Mouse (Mus musculus) spleen, adult 2 months (tissue): Measurements from ENCODE around the gene Dnah14. TPM values are rescaled to one million over a fixed set of nuclear protein-coding genes. Genes with fewer than 3 reads are reported as not detected.
A peak's percentile ranks its signal among the peaks of the same experiment; 100 is the strongest.

ENCODE experiments used
- DNase-seq, 2 experiments: peaks; one replicate each; pipeline versions ENCODE4 v3.0.0 to v3.0.0-alpha.2; 2012 to 2021; ENCODE audit warnings: low spot score in 2 of 2, low read depth in 1 of 2
- H3K27ac ChIP-seq: fragments of 200-500 bp; 2 replicates; pipeline ENCODE4 v1.5.1; 2012; ENCODE audit warnings: low read length, inconsistent platforms; ENCODE audit not compliant: insufficient read depth
- H3K27me3 ChIP-seq: fragments of 200-500 bp; 2 replicates; pipeline ENCODE4 v1.6.1; 2012; ENCODE audit warnings: mild to moderate bottlenecking, moderate library complexity, low read length, inconsistent platforms; ENCODE audit not compliant: control insufficient read depth, insufficient read depth
- H3K36me3 ChIP-seq: fragments of 200-500 bp; 2 replicates; pipeline ENCODE4 v1.6.1; 2012; ENCODE audit warnings: mild to moderate bottlenecking, low read length, inconsistent platforms; ENCODE audit not compliant: control insufficient read depth, insufficient read depth
- H3K4me1 ChIP-seq: fragments of 200-500 bp; 2 replicates; pipeline ENCODE4 v1.6.1; 2011; ENCODE audit warnings: inconsistent platforms; ENCODE audit not compliant: control insufficient read depth, insufficient read depth, insufficient read length
- H3K4me3 ChIP-seq: fragments of 200-500 bp; 2 replicates; pipeline ENCODE4 v1.5.1; 2011; ENCODE audit warnings: mild to moderate bottlenecking, inconsistent platforms; ENCODE audit not compliant: insufficient read depth, insufficient read length; ENCODE audit errors: extremely low read depth
- CTCF ChIP-seq: fragments of 200-500 bp; IDR thresholded peaks from 2 replicates; pipeline ENCODE4 v1.5.1; 2011; ENCODE audit warnings: mild to moderate bottlenecking, inconsistent platforms; ENCODE audit not compliant: insufficient read depth, insufficient read length, insufficient replicate concordance; ENCODE audit errors: extremely low read depth
- POLR2A ChIP-seq: fragments of 200-500 bp; IDR thresholded peaks from 2 replicates; pipeline ENCODE4 v1.6.1; 2011; ENCODE audit warnings: low read depth, low read length, inconsistent platforms
- WGBS: fragments of 180-500 bp; shearing (Covaris S2); methylation state at CpG from one replicate; pipeline ENCODE4 v1.1.7; 2018; 5-methylcytosine and 5-hydroxymethylcytosine counted together
- polyA plus RNA-seq: library from polyadenylated mRNA; depleted of rRNA; stranded (reverse); fragments of >200 nt; gene quantifications from 2 replicates; pipeline ENCODE4 v1.2.3, GENCODE M21; 2012

Gene Dnah14
- polyA plus RNA-seq, 1 experiment, result not detected

- Histone ChIP-seq H3K4me3 (no peak overlapping the region), H3K27me3 (no peaks in the 10 kb centered on the region), H3K4me1 (no peaks in the 10 kb centered on the region), H3K36me3 (peaks cover 48% of the 10 kb centered on the region), H3K27ac (no peak overlapping the region)
- 96% methylated on average over 7 of the region's 7 CpGs for WGBS
- DNase-seq, result no peak
- TF ChIP-seq POLR2A, result no peak
- TF ChIP-seq CTCF, result no peak
Observed at GRCm38 (mm10) chr1:181826716-181827115, 250.4 kb downstream of the Dnah14 start.

DNA sequence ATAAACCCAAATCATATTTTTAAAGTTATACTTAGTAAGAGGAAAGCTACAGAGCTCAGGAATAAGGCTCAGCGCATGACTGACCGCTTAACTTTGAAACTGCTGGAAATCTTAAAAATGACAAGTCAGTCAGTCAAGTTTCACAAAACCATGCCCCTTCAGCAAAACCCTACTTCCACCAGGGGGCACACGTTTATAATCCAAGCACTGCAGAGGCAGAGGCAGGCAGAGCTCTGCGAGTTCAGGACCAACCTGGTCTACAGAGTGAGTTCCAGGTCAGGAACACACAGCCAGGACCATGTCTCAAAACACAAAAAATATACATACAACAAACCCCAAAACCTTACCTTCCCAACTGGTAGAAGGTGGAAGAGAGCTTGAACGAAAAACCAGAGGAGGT is 252.0 kb downstream of the Dnah14 start:
- no peaks in the 10 kb centered on the region for H3K4me1 ChIP-seq
- TF ChIP-seq CTCF (peak; percentile 50; the same call in 1 of the 2 replicates), POLR2A (no peak)
- peak in 1 of 2 experiments; percentile 66 for DNase-seq
- peaks cover 48% of the 10 kb centered on the region for H3K36me3 ChIP-seq
- no peaks in the 10 kb centered on the region for H3K27me3 ChIP-seq
- no peak overlapping the region for H3K27ac ChIP-seq
- H3K4me3 ChIP-seq, result no peak overlapping the region
- 85% methylated on average over 5 of the region's 5 CpGs for WGBS

- no peak for DNase-seq
- Histone ChIP-seq H3K4me3 (no peak overlapping the region), H3K27me3 (no peaks in the 10 kb centered on the region), H3K27ac (no peak overlapping the region), H3K36me3 (peaks cover 52% of the 10 kb centered on the region), H3K4me1 (no peaks in the 10 kb centered on the region)
- TF ChIP-seq CTCF (no peak), POLR2A (no peak)
- WGBS, result 95% methylated on average over 5 of the region's 5 CpGs
Observed at GRCm38 (mm10) chr1:181832720-181833119, 256.4 kb downstream of the Dnah14 start.

GRCm38 (mm10) chr1:181833143-181833542 is 256.8 kb downstream of the Dnah14 start:
- no peaks in the 10 kb centered on the region for H3K27me3 ChIP-seq
- no peak for DNase-seq
- H3K36me3 ChIP-seq, result peaks cover 52% of the 10 kb centered on the region
- no peaks in the 10 kb centered on the region for H3K4me1 ChIP-seq
- TF ChIP-seq CTCF, result no peak
- TF ChIP-seq POLR2A, result no peak
- H3K27ac ChIP-seq, result no peak overlapping the region
- H3K4me3 ChIP-seq, result no peak overlapping the region
- WGBS, result 88% methylated on average over 6 of the region's 6 CpGs

GRCm38 (mm10) chr1:181838111-181838510 is 261.8 kb downstream of the Dnah14 start:
- Histone ChIP-seq H3K36me3 (peaks cover 28% of the 10 kb centered on the region), H3K27ac (no peak overlapping the region), H3K27me3 (no peaks in the 10 kb centered on the region), H3K4me3 (no peak overlapping the region), H3K4me1 (peaks cover 10% of the 10 kb centered on the region; the same call in 1 of the 2 replicates)
- DNase-seq, result no peak
- no peak for TF ChIP-seq CTCF
- TF ChIP-seq POLR2A, result no peak
- 87% methylated on average over 5 of the region's 5 CpGs for WGBS

DNA sequence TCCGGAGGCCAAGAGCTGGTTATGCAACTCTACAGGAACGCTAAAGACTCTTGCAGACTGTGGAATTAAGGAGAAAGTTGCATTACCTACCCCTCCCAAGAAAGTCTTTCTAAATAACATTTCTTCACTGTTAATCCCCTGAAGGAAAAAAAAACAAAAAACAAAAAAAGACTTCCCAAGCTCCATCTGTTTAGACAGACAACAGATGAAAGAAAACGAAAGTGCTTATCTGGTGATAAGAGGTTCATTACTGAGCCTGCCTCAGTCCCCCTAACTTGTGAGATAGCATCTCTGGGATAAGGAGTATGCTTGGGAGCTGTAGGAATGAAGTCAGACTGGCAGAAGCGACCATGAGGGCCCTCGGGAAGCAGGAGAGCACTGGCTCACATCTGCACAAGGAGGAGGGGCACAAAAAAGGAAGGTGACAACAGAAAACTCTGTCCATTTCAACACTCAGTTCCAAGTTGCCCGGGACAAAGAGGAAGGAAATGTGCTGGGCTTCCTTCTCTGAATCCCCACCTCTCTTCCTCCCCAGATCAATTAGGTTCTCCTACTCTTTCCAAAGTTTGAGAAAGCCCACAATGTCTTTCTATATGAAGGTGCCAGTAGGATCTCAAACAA is 263.5 kb downstream of the Dnah14 start:
- DNase-seq, result no peak
- Histone ChIP-seq H3K27me3 (no peaks in the 10 kb centered on the region), H3K4me3 (peak overlapping the region; percentile 19), H3K36me3 (peaks cover 21% of the 10 kb centered on the region), H3K27ac (peak overlapping the region; percentile 61), H3K4me1 (peaks cover 10% of the 10 kb centered on the region; the same call in 1 of the 2 replicates)
- WGBS, result 9% methylated on average over 6 of the region's 6 CpGs
- TF ChIP-seq POLR2A (no peak), CTCF (no peak)

DNA sequence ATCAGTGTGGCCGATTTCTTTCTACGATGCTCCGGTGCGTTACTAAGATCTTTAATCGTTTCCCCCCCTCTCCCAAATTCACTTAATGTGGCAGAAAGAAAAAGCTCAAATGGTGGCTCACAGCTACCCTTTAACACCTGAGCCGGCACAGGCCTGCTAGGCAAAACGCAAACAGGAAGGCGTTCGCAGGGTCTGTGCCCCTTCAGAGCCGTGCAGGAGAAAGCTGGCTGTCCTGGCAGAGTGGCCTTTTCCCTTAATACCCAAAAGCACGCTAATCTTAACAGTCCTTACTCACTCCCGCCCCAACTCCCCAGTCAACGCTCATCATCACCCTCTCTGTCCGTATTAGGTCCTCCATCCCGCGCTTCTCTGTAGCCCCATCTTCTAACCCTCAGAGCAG is 265.0 kb downstream of the Dnah14 start:
- DNase-seq, result no peak
- Histone ChIP-seq H3K4me3 (peak overlapping the region; percentile 90), H3K27me3 (no peaks in the 10 kb centered on the region), H3K4me1 (peaks cover 17% of the 10 kb centered on the region; the same call in 1 of the 2 replicates), H3K36me3 (peaks cover 9% of the 10 kb centered on the region), H3K27ac (peak overlapping the region; percentile 98)
- WGBS, result 1% methylated on average over 16 of the region's 16 CpGs
- TF ChIP-seq CTCF, result no peak
- TF ChIP-seq POLR2A, result no peak
